Mouse (Mus musculus): ENCODE data around the gene Bud23. TPM values are rescaled to one million over a fixed set of nuclear protein-coding genes. Genes with fewer than 3 reads are reported as not detected.

Bud23 gene
- total and polyA plus RNA-seq, 3 experiments, result 101 to 222 TPM; not detected in 1

GRCm38 (mm10) chr5:135077564-135078481, 13.1 kb upstream of the Bud23 start, which contains the start of gene Vps37d:
Vps37d (minus strand) TSS chr5:135078266.
- Histone ChIP-seq H3K36me3 (ENCODE audit: control insufficient read depth in 1 of 2, insufficient read depth in 2 of 2, low read length in 2 of 2) (no peaks in the 10 kb centered on the region), H3K9me3 (replicated peaks; ENCODE audit: insufficient read depth, low read length) (no peaks in the 10 kb centered on the region), H3K27me3 (ENCODE audit: control insufficient read depth in 1 of 2, insufficient read depth in 2 of 2, low read length in 2 of 2) (peaks cover 0 to 2% of the 10 kb centered on the region in 2 experiments; a peak in 2 of 4 replicates), H3K4me1 (ENCODE audit: control insufficient read depth in 1 of 2, insufficient read depth in 2 of 2, low read length in 2 of 2) (peaks cover 0 to 3% of the 10 kb centered on the region in 2 experiments; a peak in 1 of 4 replicates), H3K79me2 (ENCODE audit: control insufficient read depth, insufficient read depth, low read length, poor library complexity) (no peaks in the 10 kb centered on the region; the same call in 1 of the 2 replicates), H3K4me3 (ENCODE audit: control insufficient read depth in 1 of 2, insufficient read depth in 1 of 2, low read depth in 2 of 2, low read length in 2 of 2) (peak within 1 kb of the TSS; percentile 61 to 73), H3K27ac (ENCODE audit: control insufficient read depth, low read depth, low read length) (no peak within 1 kb of the TSS), H3K9ac (ENCODE audit: control insufficient read depth, low read depth, low read length, poor library complexity, severe bottlenecking) (peak within 1 kb of the TSS; percentile 84)
- peak; percentile 84 for DNase-seq (ENCODE audit: low read depth, low spot score)
- TF ChIP-seq HCFC1 (IDR thresholded peaks at IDR 0.05; ENCODE audit: low read depth, low read length) (peak; percentile 64; the same call in 1 of the 2 replicates), TCF12 (IDR thresholded peaks at IDR 0.05; ENCODE audit: low read depth, low read length) (0 out of 2 replicates have a peak, but pooled peaks have one; percentile 7), RCOR1 (IDR thresholded peaks at IDR 0.05; ENCODE audit: low read depth, low read length) (no peak), SMC3 (IDR thresholded peaks at IDR 0.05; ENCODE audit: low read depth, low read length) (peak; percentile 60), CTCF (IDR thresholded peaks at IDR 0.05 in 2 of 3, conservative IDR thresholded peaks at IDR 0.05 in 1 of 3; ENCODE audit: control insufficient read depth in 1 of 3, insufficient read depth in 1 of 3, low read depth in 2 of 3, low read length in 3 of 3, poor library complexity in 1 of 3, severe bottlenecking in 1 of 3) (peak in 2 of 3 experiments; percentile 85 to 99; a peak in 5 of 6 replicates), BHLHE40 (IDR thresholded peaks at IDR 0.05; ENCODE audit: borderline replicate concordance, low read depth, low read length) (peak; percentile 45; the same call in 1 of the 2 replicates), MAZ (IDR thresholded peaks at IDR 0.05; ENCODE audit: low read depth, low read length) (peak; percentile 81), SIN3A (IDR thresholded peaks at IDR 0.05; ENCODE audit: low read length) (peak; percentile 72), UBTF (IDR thresholded peaks at IDR 0.05; ENCODE audit: borderline replicate concordance, insufficient read depth, low read depth, low read length) (0 out of 2 replicates have a peak, but pooled peaks have one; percentile 67), RAD21 (IDR thresholded peaks at IDR 0.05; ENCODE audit: low read depth, low read length) (peak; percentile 23; the same call in 1 of the 2 replicates), ETS1 (IDR thresholded peaks at IDR 0.05; ENCODE audit: low read depth, low read length) (no peak; the same call in 1 of the 2 replicates)

- peaks cover 0 to 2% of the 10 kb centered on the region in 2 experiments; a peak in 2 of 4 replicates for H3K27me3 ChIP-seq (ENCODE audit: control insufficient read depth in 1 of 2, insufficient read depth in 2 of 2, low read length in 2 of 2)
- no peak for DNase-seq (ENCODE audit: low read depth, low spot score)
- peak overlapping the region in 1 of 2 experiments; percentile 73; a peak in 1 of 4 replicates for H3K4me3 ChIP-seq (ENCODE audit: control insufficient read depth in 1 of 2, insufficient read depth in 1 of 2, low read depth in 2 of 2, low read length in 2 of 2)
- no peaks in the 10 kb centered on the region for H3K36me3 ChIP-seq (ENCODE audit: control insufficient read depth in 1 of 2, insufficient read depth in 2 of 2, low read length in 2 of 2)
- TF ChIP-seq USF2 (IDR thresholded peaks at IDR 0.05; ENCODE audit: borderline replicate concordance in 1 of 2, insufficient read depth in 1 of 2, low read depth in 1 of 2, low read length in 2 of 2), result no peak
- 0 out of 6 replicates have a peak, but pooled peaks of 1 of the 3 experiments have one; percentile 0 for TF ChIP-seq CTCF (IDR thresholded peaks at IDR 0.05 in 2 of 3, conservative IDR thresholded peaks at IDR 0.05 in 1 of 3; ENCODE audit: control insufficient read depth in 1 of 3, insufficient read depth in 1 of 3, low read depth in 2 of 3, low read length in 3 of 3, poor library complexity in 1 of 3, severe bottlenecking in 1 of 3)
- H3K79me2 ChIP-seq (ENCODE audit: control insufficient read depth, insufficient read depth, low read length, poor library complexity), result no peaks in the 10 kb centered on the region; the same call in 1 of the 2 replicates
- H3K9me3 ChIP-seq (replicated peaks; ENCODE audit: insufficient read depth, low read length), result no peaks in the 10 kb centered on the region
- H3K27ac ChIP-seq (ENCODE audit: control insufficient read depth, low read depth, low read length), result no peak overlapping the region
- H3K4me1 ChIP-seq (ENCODE audit: control insufficient read depth in 1 of 2, insufficient read depth in 2 of 2, low read length in 2 of 2), result peaks cover 0 to 3% of the 10 kb centered on the region in 2 experiments; a peak in 1 of 4 replicates
- H3K9ac ChIP-seq (ENCODE audit: control insufficient read depth, low read depth, low read length, poor library complexity, severe bottlenecking), result no peak overlapping the region
Observed at GRCm38 (mm10) chr5:135076931-135077505, 12.3 kb upstream of the Bud23 start.
